Mouse (Mus musculus) right cerebral cortex, postnatal 14 days (tissue): Measurements from ENCODE around the gene Smim22.
A peak's percentile ranks its signal among the peaks of the same experiment; 100 is the strongest.

Source experiments
- DNase-seq: peaks from one replicate; pipeline ENCODE4 v3.0.0; 2022

Gene Smim22

DNA sequence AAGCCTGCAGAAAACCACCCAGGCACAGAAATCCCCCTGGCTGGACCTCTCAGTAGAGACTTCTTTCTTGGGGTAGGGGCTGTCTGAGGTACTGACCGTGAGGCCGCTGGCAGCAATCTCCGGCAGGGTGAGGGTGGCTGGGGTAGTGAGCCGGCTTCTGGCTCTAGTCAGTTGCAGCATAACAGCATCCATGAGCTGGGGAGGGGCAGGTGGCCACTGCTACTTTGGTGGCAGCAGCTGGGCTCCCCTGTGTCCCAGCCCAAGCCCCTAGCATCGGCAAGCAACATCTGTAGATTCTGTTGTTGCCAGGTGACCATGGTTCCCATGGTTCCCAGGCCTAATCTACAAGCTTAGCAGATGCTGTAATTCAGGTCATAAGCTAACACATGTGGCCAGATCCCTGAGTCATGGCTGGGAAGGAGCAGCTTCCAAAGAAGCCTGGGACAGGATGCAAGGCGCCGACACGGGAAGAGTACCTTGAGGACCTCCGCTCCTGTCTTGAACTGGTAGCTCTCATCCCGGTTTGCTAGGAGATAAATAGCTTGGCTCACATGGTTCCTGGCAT, 3.4 kb downstream of the Smim22 start:
- DNase-seq = no peak

DNA sequence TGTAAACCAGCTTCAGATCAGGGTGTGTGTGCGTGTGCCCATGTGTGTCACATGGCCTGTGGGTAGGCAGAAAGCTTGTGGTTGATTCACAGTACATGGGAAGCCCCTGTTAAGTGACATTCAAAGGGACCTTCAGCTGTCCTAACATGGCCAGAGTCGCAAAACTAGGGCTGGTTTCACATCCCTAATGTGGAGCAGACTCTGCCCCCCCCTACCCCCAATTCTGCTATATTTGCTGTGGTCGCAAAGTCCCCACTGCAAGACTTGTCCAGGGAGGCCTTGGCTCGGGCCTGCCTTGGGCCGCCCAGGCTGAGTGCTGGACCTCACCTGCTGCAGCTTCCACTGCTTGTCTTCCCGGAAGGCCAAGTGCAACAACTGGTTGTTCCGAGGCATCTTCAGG, 4.2 kb downstream of the Smim22 start:
- DNase-seq = no peak

DNA sequence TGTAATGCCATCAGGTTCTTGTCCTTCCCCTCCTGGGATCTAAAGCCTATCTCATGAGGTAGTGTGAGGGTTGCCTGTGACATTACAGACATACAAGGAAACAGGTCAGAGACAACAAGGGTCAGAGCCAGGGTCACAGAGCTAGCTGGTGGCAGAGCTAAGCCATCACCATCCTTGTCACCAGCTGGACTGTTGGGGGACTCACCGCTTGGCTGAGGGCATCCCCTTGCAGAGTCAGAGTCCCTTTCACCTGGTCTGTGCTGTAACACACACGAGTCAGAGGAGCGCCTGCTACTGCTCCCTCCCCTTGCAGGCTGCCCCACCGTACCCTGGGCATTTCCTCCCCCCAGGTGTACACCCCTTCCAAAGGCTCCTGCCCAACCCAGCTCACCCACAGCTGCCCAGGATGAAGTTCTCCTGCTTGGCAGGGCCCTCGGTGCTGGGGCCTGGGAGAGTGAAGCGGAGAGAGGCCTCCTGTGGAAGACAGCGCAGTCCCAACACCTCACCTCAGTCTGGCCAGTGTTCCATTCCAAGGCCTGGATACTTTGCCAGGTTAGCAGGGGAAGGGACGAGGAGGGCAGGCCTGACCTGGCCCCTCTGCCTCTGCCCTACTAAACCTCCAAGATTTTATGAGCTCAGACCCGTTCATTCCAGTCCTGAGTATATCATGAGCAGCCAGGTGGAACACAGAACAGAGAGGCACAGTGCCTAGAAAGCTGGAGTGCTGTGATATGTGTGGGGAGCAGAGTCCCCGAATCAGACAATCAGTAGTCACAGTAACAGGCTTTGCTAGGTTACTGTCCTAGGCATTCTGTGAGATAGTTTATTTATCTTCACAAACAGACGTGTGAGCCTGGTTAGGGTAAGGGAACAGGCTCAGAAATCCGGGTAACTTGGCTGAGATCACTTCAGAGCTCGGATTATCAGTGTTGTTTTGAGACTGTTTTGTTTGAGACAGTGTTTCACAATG, 5.2 kb downstream of the Smim22 start:
- peak; percentile 10 for DNase-seq

DNA sequence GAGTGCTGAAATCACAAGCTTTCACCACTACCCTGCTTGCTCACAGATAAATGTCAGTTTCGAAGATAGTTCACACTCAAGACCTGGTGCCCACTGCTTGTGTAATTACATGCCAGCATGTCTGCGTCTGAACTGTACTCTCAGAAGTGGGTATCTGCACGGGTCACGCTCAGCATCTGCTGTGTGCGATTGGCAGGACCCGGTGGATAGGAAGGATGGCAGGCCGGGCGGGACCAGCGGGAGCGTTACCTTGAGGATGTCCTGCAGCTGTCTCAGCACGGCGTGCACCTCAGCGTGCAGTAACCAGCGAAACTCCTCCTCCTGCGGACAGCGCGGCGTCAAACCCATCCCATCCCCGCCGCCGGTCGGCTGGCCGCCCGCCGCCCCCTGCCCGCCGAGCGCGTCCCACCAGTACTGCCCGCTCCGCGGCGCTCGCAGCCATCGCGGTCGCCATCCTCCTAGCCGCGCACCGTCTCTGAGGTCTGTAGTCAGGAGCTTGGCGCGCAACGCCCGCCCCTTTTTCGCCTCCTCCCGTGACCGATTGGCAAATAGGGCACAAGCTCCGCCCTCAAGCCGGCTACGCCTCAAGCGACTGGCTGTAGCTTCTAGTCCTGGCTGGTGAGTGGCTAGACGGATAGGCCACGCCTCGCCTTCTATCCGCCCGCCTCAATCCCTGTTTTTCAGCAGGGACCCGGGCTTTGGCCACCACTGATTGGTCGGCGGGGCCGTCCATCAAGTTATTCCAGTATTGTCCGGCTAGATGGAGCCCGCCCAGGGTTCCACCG, 6.2 kb downstream of the Smim22 start, which contains the start of gene Rogdi:
Gene Rogdi, minus strand, starts transcription at position 500 of the 785 bp plus-strand sequence.
- DNase-seq = peak; percentile 99

DNA sequence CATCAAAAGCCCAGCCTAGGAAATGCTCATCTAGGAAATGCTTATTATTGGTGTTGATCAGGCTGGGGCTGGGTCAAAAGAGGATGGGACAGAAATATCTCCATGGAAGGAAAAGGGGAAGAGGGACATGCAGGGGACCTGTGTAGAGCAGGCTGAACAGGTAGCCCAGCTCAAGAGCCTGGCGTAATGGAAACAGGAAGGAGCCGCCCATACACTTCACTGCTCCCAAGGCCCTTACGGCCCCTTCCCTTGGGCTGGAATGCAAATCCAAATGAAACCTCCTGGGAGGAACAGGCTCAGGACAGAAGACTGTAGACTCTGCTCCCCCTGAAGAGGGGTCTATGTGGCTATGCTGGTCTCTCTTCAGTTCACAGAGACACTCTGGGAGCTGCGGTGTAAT, 7.5 kb downstream of the Smim22 start:
- DNase-seq = no peak

DNA sequence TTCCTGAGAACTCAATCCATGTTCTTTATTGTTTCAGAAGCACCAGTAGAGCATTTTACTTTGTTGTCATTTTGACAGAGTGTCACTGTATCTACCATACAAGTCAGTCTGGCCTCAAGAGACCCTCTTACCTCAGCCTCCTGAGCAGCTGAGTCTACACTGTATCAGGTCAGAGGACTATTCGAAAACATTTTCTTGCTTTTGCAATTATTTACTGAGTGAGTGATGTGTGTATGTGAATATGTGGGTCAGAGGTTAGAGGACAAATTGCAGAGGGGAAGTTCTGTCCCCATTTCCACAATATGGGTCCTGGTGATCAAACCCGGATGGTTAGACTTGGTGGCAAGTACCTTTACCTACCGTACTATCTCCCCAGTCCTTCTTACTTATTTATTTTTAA, 16.9 kb downstream of the Smim22 start:
- DNase-seq = no peak

DNA sequence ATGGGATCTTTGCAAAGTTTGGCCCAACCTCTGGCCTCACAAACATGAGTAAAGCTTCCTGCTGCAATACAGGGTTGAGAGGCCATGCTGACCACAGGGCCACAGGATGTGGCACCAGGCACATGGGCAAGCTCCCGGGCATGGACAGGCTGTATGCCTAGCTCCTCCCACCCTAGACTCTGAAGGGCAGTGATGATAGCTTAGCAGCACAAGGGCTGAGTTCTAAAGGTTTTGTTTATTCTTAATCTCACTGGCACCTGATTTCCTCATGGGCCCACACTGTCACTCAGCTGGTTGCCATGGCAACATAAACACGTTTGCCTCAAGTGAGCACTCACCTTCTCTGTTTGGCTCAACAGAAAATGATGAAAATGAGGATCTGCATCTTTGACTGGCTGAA, 22.8 kb downstream of the Smim22 start:
- no peak for DNase-seq

DNA sequence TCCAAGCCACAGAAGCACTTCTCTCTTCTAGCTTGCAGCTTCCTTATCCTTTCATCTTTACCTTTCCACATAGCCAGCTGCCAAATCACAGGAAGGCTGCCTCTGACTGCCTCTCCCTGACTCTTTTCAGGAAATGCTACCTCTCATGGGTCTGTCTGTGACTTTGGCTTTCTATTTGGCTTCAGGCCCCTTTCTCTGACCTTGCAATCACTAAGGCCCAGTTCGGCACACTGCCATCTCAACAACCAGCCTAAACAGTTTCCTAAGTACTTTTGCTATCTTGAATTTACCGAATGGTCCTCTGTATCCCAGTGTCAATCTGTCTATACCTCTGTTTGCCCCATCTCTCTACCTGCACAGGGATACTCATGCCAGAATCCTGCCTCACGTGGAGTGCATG, 28.5 kb downstream of the Smim22 start:
- DNase-seq = no peak

DNA sequence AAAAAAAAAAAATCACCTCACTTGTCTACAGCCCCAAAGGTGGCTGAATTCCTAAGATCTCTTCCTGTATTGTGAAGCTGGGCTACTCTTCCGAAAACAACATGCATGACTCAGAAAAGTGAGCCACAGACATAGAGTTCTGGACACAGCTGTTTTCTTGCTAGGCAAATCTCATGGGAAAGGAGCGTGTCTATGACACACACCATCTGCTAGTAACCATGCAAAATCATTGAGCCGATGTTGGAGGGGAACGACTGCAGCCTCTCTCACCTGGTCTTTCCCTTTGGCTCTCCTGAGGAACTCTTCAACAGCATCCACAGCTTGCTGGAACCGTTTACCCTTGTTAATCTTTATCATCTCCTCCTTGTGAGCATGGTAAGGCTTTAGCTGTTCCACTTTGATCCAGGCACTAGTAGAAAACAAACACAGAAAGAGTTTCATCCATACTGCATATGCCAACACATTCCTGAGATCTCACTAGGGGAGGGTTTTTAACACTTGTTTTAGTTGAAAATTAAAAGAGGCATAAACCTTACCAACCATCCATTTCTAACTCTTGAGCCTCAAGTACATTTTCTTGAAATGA, 29.7 kb downstream of the Smim22 start:
- DNase-seq = no peak

DNA sequence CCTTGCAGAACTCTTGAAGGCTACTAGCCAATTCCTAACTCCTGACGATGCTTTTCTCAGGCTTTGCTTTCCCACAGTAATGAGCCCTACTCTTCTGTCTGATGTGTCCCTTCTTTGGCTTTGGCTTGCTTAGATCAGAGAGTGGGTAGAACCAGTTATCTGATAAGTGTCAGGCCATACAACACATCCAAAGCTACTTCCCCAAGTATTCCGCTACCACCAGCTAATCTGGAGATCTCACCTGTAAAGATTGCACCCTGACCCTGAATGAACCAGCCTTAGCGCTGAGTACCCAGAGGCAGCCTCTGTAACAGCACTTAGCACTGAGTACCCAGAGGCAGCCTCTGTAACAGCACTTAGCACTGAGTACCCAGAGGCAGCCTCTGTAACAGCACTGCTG, 38.2 kb downstream of the Smim22 start:
- no peak for DNase-seq

DNA sequence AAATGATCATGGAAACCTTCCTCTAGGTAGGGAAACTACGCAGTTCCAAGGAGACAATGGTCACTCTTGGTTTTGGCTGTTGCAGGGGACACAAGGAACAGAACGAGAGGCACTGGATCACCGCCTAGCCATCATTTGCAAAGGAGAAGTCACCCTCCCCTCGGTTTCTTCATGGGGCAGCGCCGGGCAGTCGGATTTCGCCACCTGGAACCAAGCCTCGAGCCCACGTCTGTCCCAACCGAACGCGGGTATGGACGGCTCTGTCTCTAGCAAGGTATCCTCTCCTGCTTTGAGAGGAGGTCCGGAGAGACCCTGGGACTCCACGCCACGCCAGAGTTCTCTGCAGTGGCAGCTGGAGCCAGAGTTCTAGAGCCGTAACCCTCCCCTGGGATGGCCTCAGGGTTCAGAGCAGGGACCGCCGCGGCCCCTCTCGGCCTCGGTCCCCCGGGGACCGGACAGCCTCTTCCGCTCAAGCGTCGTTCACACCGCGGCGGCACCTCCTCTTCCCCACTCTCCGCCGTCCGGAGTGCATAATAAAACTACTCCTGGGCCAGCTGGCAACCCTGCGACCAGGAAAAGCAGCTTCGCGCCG, 42.2 kb downstream of the Smim22 start:
- DNase-seq = no peak

DNA sequence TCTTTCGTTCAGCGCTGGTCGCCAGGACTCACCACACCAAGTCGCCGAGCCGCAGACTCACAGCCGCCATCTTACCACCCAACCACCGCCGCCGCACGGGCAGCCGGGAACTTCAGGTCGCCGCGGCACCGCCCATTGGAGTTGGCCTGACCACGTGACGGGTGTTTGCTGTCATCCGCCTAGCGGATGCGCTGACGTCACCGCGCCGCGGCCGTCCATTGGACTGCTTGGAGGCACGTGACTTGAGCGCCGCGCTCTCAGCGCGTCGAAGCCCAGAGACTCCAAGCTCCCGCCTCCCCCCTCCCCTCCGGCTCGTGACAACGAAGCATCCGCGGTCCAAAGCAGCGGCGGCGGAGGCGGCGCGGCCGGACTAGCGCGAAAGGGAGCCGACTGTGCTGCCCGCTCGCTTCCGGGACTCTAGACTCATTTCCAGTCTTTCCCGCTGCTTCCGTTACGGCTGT, 42.7 kb downstream of the Smim22 start, which contains the start of the genes Glyr1 and Ubn1:
Gene Glyr1, minus strand, starts transcription at position 90 of the 461 bp plus-strand sequence.
Gene Ubn1, plus strand, starts transcription at position 284 of the 461 bp plus-strand sequence.
- DNase-seq = peak; percentile 100

DNA sequence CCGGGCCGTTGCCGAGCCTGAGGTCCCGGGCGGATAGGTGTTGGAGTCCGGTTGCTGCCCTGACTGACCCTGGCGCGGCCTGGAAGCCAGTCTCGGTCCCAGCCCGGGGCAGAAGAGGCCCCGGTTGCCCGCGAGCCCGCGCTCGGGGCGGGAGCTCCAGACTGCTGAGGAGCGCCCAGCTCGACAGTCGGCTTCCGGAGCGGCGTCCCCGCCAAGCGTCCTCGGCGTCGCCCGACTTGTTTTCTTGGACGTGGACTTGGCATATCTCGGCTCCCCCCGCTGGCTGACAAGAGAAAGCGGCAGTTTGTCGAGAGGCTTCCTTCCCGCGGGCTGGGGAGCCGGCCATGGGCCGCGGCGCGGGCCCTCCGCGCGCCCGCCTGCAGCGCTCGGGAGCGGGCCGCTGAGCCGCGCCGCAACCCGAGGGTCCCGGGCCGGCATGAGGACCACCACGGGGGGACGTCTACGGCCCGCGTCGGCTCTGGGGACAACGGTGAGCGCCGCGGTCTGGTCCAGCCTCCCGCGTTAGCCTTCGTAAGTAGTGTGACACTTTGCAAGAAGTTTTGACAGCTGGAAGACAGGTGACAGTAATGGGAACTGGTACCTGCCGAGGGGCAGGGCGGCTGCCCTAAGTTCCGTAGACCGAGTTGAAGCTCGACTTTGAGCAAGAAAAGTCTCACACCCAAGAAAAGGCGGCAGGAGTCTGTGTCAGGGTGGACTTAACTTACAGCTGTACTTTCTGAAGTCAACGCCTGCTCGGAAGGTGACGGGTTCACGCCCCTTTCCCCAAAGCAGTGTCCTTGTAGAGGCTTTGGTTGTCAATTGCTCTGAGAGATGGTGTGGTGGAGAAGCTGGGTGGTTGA, 43.4 kb downstream of the Smim22 start:
- DNase-seq = peak; percentile 73
